Mouse (Mus musculus): ENCODE measurements around the gene Adprm. TPM values are rescaled to one million over a fixed set of nuclear protein-coding genes. Genes with fewer than 3 reads are reported as not detected.

Adprm gene
- polyA plus RNA-seq, 1 experiment from 2014 or later, result 31.3 TPM

DNA sequence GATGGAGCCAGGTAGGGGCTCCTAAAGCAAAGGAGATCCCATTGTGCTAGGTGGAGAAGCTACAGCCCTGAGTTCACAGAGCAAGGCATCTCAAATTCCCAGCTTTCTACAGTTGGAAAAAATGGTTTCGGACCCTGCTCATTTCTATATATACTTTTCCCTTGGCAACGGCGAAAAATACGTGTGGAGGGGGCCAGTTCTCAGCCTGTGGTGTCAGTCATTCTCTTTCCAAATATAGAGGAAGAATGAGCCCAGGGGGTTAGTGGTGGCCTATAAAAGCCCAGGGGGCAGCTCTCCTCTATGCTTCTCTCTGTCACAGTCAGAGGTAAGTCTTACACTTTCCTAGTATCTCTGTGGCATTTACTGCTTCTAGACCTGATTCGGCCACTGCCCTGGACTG lies 25.6 kb upstream of the Adprm start, which contains the start of gene Myh3:
Myh3 (plus strand) TSS at position 301 of the 400 bp plus-strand sequence.
- H3K4me1 ChIP-seq (ENCODE audit: insufficient read depth), result no peaks in the 10 kb centered on the region
- H3K27ac ChIP-seq (ENCODE audit: low read depth), result no peak within 1 kb of the TSS
- ATAC-seq (ENCODE audit: insufficient read depth) (no peak), DNase-seq (no peak)
- TF ChIP-seq CTCF (IDR thresholded peaks at IDR 0.05; ENCODE audit: low read depth), result no peak
- 83% methylated on average over 5 of the region's 5 CpGs for WGBS
- no peak within 1 kb of the TSS for H3K4me3 ChIP-seq (ENCODE audit: low read depth, low read length)
- H3K36me3 ChIP-seq (ENCODE audit: insufficient read depth), result no peaks in the 10 kb centered on the region
- H3K4me2 ChIP-seq, result no peak within 1 kb of the TSS
- H3K9ac ChIP-seq, result no peak within 1 kb of the TSS
- no peaks in the 10 kb centered on the region for H3K27me3 ChIP-seq (ENCODE audit: insufficient read depth, low read length)
- no peaks in the 10 kb centered on the region for H3K9me3 ChIP-seq (ENCODE audit: low read depth, low read length)

DNA sequence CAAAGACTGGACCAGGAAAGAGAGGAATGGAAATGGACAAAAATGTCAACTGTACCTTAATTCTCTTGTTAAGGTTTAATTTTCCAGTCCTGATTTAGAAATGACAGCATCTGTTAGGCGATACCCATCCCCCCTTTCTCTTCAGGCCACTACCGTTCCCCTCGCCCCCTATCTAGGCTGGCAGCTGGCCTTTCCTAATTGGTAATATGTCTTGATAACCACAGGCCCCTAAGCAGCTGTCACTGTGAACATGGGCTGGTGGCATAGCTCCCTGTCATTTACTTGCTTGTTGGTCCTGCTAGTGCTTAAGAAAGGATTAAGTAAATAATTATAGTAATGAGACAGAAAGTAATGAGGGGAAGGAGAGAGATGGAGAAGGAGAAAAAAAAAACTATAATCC lies 25.0 kb upstream of the Adprm start:
- Histone ChIP-seq H3K4me1 (ENCODE audit: insufficient read depth) (no peaks in the 10 kb centered on the region), H3K27me3 (ENCODE audit: insufficient read depth, low read length) (no peaks in the 10 kb centered on the region), H3K9me3 (ENCODE audit: low read depth, low read length) (no peaks in the 10 kb centered on the region), H3K9ac (no peak overlapping the region), H3K36me3 (ENCODE audit: insufficient read depth) (no peaks in the 10 kb centered on the region), H3K4me3 (ENCODE audit: low read depth, low read length) (no peak overlapping the region), H3K4me2 (no peak overlapping the region), H3K27ac (ENCODE audit: low read depth) (no peak overlapping the region)
- ATAC-seq (ENCODE audit: insufficient read depth), result no peak
- no peak for TF ChIP-seq CTCF (IDR thresholded peaks at IDR 0.05; ENCODE audit: low read depth)
- DNase-seq, result no peak
- WGBS, result 45% methylated on average over 3 of the region's 3 CpGs

DNA sequence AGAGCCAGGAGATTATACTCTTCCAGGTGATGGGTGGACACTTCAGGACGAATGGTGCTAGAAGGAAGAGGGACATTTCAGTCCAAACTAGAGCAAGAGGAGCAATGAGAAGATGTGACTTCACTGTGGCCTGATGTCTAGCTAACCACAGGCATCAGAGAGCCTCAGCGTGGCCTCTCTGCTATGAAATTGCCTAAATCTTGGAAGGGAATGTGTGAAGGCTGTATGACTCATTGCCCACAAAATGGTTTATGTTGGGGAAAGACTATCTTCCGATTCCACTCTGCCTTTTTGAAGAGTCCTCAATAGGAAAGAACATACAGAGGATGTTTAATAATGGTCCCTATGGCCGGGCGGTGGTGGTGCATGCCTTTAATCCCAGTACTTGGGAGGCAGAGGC lies 24.4 kb upstream of the Adprm start:
- H3K4me3 ChIP-seq (ENCODE audit: low read depth, low read length), result no peak overlapping the region
- H3K4me1 ChIP-seq (ENCODE audit: insufficient read depth), result no peaks in the 10 kb centered on the region
- H3K4me2 ChIP-seq, result no peak overlapping the region
- no peak for ATAC-seq (ENCODE audit: insufficient read depth)
- H3K27ac ChIP-seq (ENCODE audit: low read depth), result no peak overlapping the region
- 82% methylated on average over 5 of the region's 5 CpGs for WGBS
- H3K27me3 ChIP-seq (ENCODE audit: insufficient read depth, low read length), result no peaks in the 10 kb centered on the region
- H3K9me3 ChIP-seq (ENCODE audit: low read depth, low read length), result no peaks in the 10 kb centered on the region
- DNase-seq, result no peak
- no peak for TF ChIP-seq CTCF (IDR thresholded peaks at IDR 0.05; ENCODE audit: low read depth)
- H3K36me3 ChIP-seq (ENCODE audit: insufficient read depth), result no peaks in the 10 kb centered on the region
- no peak overlapping the region for H3K9ac ChIP-seq

- Histone ChIP-seq H3K4me3 (ENCODE audit: low read depth, low read length) (no peak overlapping the region), H3K27me3 (ENCODE audit: insufficient read depth, low read length) (no peaks in the 10 kb centered on the region), H3K4me1 (ENCODE audit: insufficient read depth) (no peaks in the 10 kb centered on the region), H3K4me2 (no peak overlapping the region), H3K27ac (ENCODE audit: low read depth) (no peak overlapping the region), H3K9ac (no peak overlapping the region), H3K9me3 (ENCODE audit: low read depth, low read length) (no peaks in the 10 kb centered on the region), H3K36me3 (ENCODE audit: insufficient read depth) (no peaks in the 10 kb centered on the region)
- TF ChIP-seq CTCF (IDR thresholded peaks at IDR 0.05; ENCODE audit: low read depth), result no peak
- WGBS, result 36% methylated on average over 3 of the region's 3 CpGs
- no peak for ATAC-seq (ENCODE audit: insufficient read depth)
- no peak for DNase-seq
These were observed 22.6 kb upstream of the Adprm start for GRCm38 (mm10) chr11:67075036-67075435.

GRCm38 (mm10) chr11:67072615-67073130 lies 20.3 kb upstream of the Adprm start:
- Histone ChIP-seq H3K27ac (ENCODE audit: low read depth) (no peak overlapping the region), H3K4me2 (no peak overlapping the region), H3K4me1 (ENCODE audit: insufficient read depth) (no peaks in the 10 kb centered on the region), H3K36me3 (ENCODE audit: insufficient read depth) (no peaks in the 10 kb centered on the region), H3K4me3 (ENCODE audit: low read depth, low read length) (no peak overlapping the region), H3K27me3 (ENCODE audit: insufficient read depth, low read length) (no peaks in the 10 kb centered on the region), H3K9ac (no peak overlapping the region), H3K9me3 (ENCODE audit: low read depth, low read length) (no peaks in the 10 kb centered on the region)
- no peak for TF ChIP-seq CTCF (IDR thresholded peaks at IDR 0.05; ENCODE audit: low read depth)
- DNase-seq (no peak), ATAC-seq (ENCODE audit: insufficient read depth) (no peak)
- WGBS, result 73% methylated on average over 15 of the region's 15 CpGs

GRCm38 (mm10) chr11:67067741-67068140 lies 15.3 kb upstream of the Adprm start:
- ATAC-seq (ENCODE audit: insufficient read depth) (peak; percentile 44; the same call in 1 of the 2 replicates), DNase-seq (peak; percentile 21)
- Histone ChIP-seq H3K9me3 (ENCODE audit: low read depth, low read length) (no peaks in the 10 kb centered on the region), H3K9ac (no peak overlapping the region), H3K4me2 (no peak overlapping the region), H3K27me3 (ENCODE audit: insufficient read depth, low read length) (no peaks in the 10 kb centered on the region), H3K27ac (ENCODE audit: low read depth) (no peak overlapping the region), H3K4me3 (ENCODE audit: low read depth, low read length) (no peak overlapping the region), H3K36me3 (ENCODE audit: insufficient read depth) (peaks cover 38% of the 10 kb centered on the region), H3K4me1 (ENCODE audit: insufficient read depth) (no peaks in the 10 kb centered on the region)
- WGBS, result 73% methylated on average over 3 of the region's 3 CpGs
- no peak for TF ChIP-seq CTCF (IDR thresholded peaks at IDR 0.05; ENCODE audit: low read depth)

GRCm38 (mm10) chr11:67062726-67063125 lies 10.3 kb upstream of the Adprm start:
- no peak for TF ChIP-seq CTCF (IDR thresholded peaks at IDR 0.05; ENCODE audit: low read depth)
- no peak overlapping the region for H3K4me2 ChIP-seq
- H3K9me3 ChIP-seq (ENCODE audit: low read depth, low read length), result no peaks in the 10 kb centered on the region
- H3K9ac ChIP-seq, result no peak overlapping the region
- no peak overlapping the region for H3K27ac ChIP-seq (ENCODE audit: low read depth)
- no peaks in the 10 kb centered on the region for H3K4me1 ChIP-seq (ENCODE audit: insufficient read depth)
- no peak for DNase-seq
- no peak overlapping the region for H3K4me3 ChIP-seq (ENCODE audit: low read depth, low read length)
- no peaks in the 10 kb centered on the region for H3K27me3 ChIP-seq (ENCODE audit: insufficient read depth, low read length)
- 84% methylated on average over 3 of the region's 3 CpGs for WGBS
- no peak for ATAC-seq (ENCODE audit: insufficient read depth)
- H3K36me3 ChIP-seq (ENCODE audit: insufficient read depth), result peaks cover 79% of the 10 kb centered on the region

DNA sequence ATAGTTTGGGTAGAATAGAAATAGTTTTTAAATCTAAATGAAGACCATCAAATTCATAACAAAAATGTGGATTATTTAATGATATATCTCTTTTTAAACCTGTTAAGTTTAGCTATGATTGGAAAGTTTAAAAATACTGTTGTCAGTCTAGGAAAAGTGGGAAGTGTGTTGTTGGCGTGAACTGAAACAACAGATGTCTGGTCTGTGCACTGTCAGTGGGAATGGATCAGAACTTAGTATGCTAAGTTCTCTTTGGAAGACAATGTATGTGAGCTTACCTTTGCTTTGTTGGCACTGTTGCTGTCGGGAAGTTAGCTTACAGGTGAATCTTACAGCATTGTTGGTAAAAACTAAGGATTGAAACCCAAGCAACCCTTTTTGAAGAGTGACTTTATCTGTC lies 8.9 kb upstream of the Adprm start:
- no peak for TF ChIP-seq CTCF (IDR thresholded peaks at IDR 0.05; ENCODE audit: low read depth)
- H3K4me2 ChIP-seq, result no peak overlapping the region
- no peaks in the 10 kb centered on the region for H3K27me3 ChIP-seq (ENCODE audit: insufficient read depth, low read length)
- no peaks in the 10 kb centered on the region for H3K4me1 ChIP-seq (ENCODE audit: insufficient read depth)
- no peak overlapping the region for H3K4me3 ChIP-seq (ENCODE audit: low read depth, low read length)
- no peaks in the 10 kb centered on the region for H3K9me3 ChIP-seq (ENCODE audit: low read depth, low read length)
- ATAC-seq (ENCODE audit: insufficient read depth) (no peak), DNase-seq (no peak)
- no peak overlapping the region for H3K9ac ChIP-seq
- peaks cover 84% of the 10 kb centered on the region for H3K36me3 ChIP-seq (ENCODE audit: insufficient read depth)
- H3K27ac ChIP-seq (ENCODE audit: low read depth), result no peak overlapping the region
- 91% methylated on average over 2 of the region's 2 CpGs for WGBS
